Mouse (Mus musculus) megakaryocyte, embryonic 14.5 days (primary cell): ENCODE measurements around the gene Cox5a.

ENCODE experiments used
- FLI1 ChIP-seq: IDR thresholded peaks from 2 replicates; pipeline ENCODE4 v1.6.1; 2012; ENCODE audit warnings: low read length, inconsistent platforms, mixed read lengths
- GATA1 ChIP-seq: IDR thresholded peaks from 3 replicates; pipeline ENCODE4 v1.6.1; 2012; ENCODE audit warnings: mixed read lengths, low read length, inconsistent platforms, borderline replicate concordance

DNA sequence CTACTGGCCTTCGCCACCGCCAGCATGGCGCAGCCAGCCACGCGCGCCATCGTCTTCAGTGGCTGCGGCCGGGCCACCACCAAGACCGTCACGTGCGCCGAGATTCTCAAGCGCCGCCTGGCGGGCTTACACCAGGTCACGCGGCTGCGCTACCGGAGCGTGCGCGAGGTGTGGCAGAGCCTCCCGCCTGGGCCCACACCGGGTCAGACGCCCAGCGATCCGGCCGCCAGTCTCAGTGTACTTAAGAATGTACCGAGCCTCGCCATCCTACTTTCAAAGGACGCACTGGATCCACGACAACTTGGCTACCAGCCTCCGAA lies 16.7 kb upstream of the Cox5a start:
- TF ChIP-seq GATA1 (no peak), FLI1 (no peak)
